Mouse (Mus musculus) limb, embryonic 12.5 days (tissue): ENCODE data around the gene Serhl. TPM values are rescaled to one million over a fixed set of nuclear protein-coding genes. Genes with fewer than 3 reads are reported as not detected.

Experiments
- ATAC-seq: fragments of 200-750 bp; cut with Nextera tagmentation; 2 replicates; pipeline ENCODE4 v1.8.0; 2017; ENCODE audit warnings: low read depth, moderate TSS enrichment; ENCODE audit not compliant: insufficient number of reproducible peaks, insufficient read depth, low FRiP score, low TSS enrichment
- H3K27ac ChIP-seq: fragments of 300-500 bp; sonication (generic); 2 replicates; pipeline ENCODE4 v1.5.1; 2016; ENCODE audit warnings: mild to moderate bottlenecking, moderate library complexity
- H3K27me3 ChIP-seq: fragments of 300-500 bp; sonication (generic); 2 replicates; pipeline ENCODE4 v1.6.1; 2016; ENCODE audit warnings: mild to moderate bottlenecking, moderate library complexity
- H3K36me3 ChIP-seq: fragments of 300-500 bp; sonication (generic); 2 replicates; pipeline ENCODE4 v1.6.1; 2016; ENCODE audit warnings: mild to moderate bottlenecking, moderate library complexity
- H3K4me1 ChIP-seq: fragments of 300-500 bp; sonication (generic); replicated peaks from 2 replicates; pipeline ENCODE4 v1.6.1; 2016
- H3K4me2 ChIP-seq: fragments of 300-500 bp; sonication (generic); 2 replicates; pipeline ENCODE4 v1.6.1; 2016; ENCODE audit warnings: mild to moderate bottlenecking, moderate library complexity
- H3K4me3 ChIP-seq: fragments of 300-500 bp; sonication (generic); replicated peaks from 2 replicates; pipeline ENCODE4 v1.5.1; 2016; ENCODE audit warnings: mild to moderate bottlenecking
- H3K9ac ChIP-seq: fragments of 300-500 bp; sonication (generic); replicated peaks from 2 replicates; pipeline ENCODE4 v1.6.1; 2016; ENCODE audit warnings: mild to moderate bottlenecking, moderate library complexity
- H3K9me3 ChIP-seq: fragments of 300-500 bp; sonication (generic); 2 replicates; pipeline ENCODE4 v1.6.1; 2016; ENCODE audit warnings: mild to moderate bottlenecking, moderate library complexity
- WGBS: fragments of 180-500 bp; shearing (Covaris S2); methylation state at CpG from one replicate; pipeline ENCODE4 v1.1.7; 2016; 5-methylcytosine and 5-hydroxymethylcytosine counted together
- polyA plus RNA-seq: library from polyadenylated mRNA; unstranded; fragments of >200 nt; fragmentation: Nextera tagmentation; extraction: Ambion mirVana; gene quantifications from 2 replicates; pipeline ENCODE4 v1.2.1, GENCODE M21; 2016

The Serhl gene
- polyA plus RNA-seq, 1 experiment from 2014 or later = 61.3 TPM

DNA sequence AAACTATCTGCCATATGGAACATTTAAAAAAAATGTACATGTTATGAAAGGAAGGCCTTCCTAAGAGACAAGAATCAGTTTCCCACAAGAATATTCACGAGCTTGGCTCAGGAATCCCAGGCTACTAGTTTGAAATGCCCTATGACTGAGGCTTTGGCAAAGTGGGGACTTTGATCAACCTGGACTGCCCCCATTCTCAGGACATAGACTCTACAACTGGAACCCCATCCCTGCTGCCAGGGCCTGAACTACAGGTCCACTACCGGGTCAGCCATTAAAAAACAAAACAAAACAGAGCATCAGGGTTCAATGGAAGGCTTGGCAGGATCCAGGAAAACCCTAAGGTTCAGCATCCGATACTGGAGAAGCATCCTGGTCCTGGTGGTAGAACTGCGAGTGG lies 61.4 kb downstream of the Serhl start:
- Histone ChIP-seq H3K27ac (no peak overlapping the region), H3K4me3 (no peak overlapping the region), H3K4me1 (peaks cover 7% of the 10 kb centered on the region; the same call in 1 of the 2 replicates), H3K9ac (no peak overlapping the region), H3K36me3 (peaks cover 42% of the 10 kb centered on the region), H3K4me2 (no peak overlapping the region), H3K9me3 (no peaks in the 10 kb centered on the region), H3K27me3 (no peaks in the 10 kb centered on the region)
- ATAC-seq = no peak
- WGBS = 87% methylated on average over 4 of the region's 4 CpGs

DNA sequence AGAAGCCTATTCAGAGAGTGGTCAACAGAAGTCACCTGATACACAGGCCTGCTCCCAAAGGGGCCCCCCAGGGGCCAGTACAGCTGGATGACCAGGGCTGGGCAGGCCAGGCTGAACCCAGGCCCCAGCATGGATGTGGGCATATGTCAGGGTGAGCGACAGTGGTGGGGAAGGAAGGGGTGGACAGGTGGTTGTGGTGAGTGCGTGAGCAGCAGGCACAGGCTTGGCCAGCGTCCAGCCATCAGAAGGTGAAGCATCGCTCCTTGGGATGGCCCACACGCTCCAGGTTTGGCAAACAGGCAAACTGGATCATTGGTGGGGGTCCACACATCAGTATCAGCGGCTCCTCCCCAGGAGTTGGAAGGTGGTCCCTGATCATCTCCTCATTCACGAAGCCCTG lies 65.0 kb downstream of the Serhl start:
- 96% methylated on average over 7 of the region's 7 CpGs for WGBS
- no peak overlapping the region for H3K4me2 ChIP-seq

DNA sequence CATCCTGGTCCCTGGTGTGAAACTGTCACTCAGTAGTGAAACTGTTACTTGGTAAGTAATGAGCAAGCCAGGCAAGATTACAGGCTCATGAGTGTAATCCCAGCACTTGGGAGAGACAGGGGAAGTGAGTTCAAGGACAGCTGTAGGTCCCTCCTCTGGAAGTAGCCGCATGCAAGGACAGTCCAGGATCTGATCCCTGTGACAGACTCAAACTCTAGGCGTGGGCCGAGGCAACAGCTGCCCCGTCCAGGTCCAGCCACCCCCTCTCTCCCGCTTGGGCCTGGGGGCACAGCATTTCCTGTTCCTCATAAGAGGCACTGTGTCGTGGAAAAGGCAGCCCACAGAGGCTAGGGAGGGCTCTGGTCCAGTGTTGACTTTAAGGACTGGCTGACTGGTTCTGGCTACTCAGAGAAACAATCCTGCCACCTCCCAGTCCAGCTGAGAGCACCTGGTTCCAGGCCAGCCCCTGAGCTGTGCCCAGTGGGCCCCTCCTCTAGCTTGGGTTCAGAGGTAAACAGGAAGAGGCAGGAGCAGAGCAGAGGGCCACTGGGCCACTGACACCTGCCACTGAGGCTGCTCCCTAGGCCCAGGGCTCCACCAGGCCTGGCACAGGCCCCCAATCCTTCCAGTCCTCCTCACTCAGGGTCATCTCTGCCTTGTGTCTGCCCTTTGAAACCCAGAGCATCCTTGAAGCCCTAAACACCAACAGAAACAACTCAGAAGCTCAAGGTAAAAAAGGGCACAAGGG lies 66.5 kb downstream of the Serhl start:
- Histone ChIP-seq H3K9me3 (no peaks in the 10 kb centered on the region), H3K36me3 (peaks cover 68% of the 10 kb centered on the region), H3K4me2 (no peak overlapping the region), H3K27me3 (no peaks in the 10 kb centered on the region), H3K9ac (no peak overlapping the region; the same call in 1 of the 2 replicates), H3K4me1 (no peaks in the 10 kb centered on the region), H3K4me3 (no peak overlapping the region), H3K27ac (no peak overlapping the region)
- 61% methylated on average over 6 of the region's 6 CpGs for WGBS
- ATAC-seq = no peak

More for the DNA sequence above, 65.0 kb downstream of the Serhl start:
- ATAC-seq = no peak
- Histone ChIP-seq H3K27me3 (no peaks in the 10 kb centered on the region), H3K27ac (no peak overlapping the region), H3K4me1 (no peaks in the 10 kb centered on the region), H3K36me3 (peaks cover 53% of the 10 kb centered on the region), H3K4me3 (no peak overlapping the region), H3K9me3 (no peaks in the 10 kb centered on the region), H3K9ac (no peak overlapping the region)

DNA sequence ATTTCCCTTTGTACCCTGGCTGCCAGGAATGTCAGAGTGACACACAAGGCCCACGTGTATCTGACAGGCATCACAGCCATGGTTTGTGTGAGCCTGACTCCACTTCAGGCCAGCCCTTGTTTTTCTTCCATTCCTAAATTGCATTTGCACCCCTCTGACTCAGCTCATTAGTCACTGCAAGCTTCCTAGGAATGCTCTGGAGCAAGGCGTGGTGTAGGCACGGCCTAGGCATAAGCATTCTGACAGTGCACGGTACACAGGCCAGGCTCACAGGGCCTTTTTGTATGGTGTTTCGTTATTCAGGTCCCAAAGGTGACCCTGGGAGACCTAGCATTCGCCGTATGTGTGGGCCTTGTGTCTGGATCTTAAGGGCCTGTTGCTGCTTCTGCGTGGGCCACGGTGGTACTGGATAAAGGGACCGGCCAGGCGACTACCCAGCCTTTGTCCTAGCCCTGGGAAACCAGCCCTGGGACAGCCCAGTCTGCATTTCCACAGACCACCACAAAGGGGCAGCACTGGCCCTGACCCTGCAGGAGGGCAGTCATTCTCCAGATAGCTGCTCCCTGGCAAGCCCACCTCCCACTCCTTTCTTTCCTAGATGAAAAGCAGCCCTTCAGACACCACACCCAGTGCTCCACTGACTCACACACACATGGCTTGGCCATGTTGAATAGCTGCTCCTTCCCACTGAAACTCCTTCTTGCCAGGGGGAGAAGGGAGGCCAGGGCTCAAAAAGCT lies 67.8 kb downstream of the Serhl start:
- Histone ChIP-seq H3K4me3 (no peak overlapping the region), H3K27me3 (no peaks in the 10 kb centered on the region), H3K9ac (no peak overlapping the region), H3K4me2 (no peak overlapping the region), H3K9me3 (no peaks in the 10 kb centered on the region), H3K36me3 (peaks cover 81% of the 10 kb centered on the region), H3K27ac (no peak overlapping the region), H3K4me1 (no peaks in the 10 kb centered on the region)
- ATAC-seq = no peak
- 75% methylated on average over 11 of the region's 11 CpGs for WGBS

DNA sequence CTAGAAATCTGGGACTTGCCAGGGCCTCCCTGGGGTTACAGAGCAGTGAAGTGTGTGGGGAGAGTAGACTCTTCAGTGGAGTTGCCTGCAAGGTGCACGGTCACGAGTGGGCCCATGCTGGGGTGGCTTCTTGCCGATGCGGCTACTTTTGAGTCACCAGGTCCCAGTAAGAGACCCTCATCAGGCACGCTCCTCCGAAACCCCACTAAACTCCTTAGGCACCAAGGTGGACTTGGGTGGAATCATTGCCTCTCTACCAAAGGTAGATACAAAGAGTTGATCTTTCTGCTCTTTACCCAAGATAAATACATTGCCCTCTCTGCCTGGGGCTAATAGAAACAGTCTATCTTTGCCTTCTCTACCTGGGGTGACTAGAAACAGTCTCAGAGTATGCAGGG lies 68.4 kb downstream of the Serhl start:
- Histone ChIP-seq H3K4me1 (no peaks in the 10 kb centered on the region), H3K9ac (no peak overlapping the region), H3K4me3 (no peak overlapping the region), H3K9me3 (no peaks in the 10 kb centered on the region), H3K27ac (no peak overlapping the region), H3K4me2 (no peak overlapping the region), H3K27me3 (no peaks in the 10 kb centered on the region), H3K36me3 (peaks cover 86% of the 10 kb centered on the region)
- ATAC-seq = no peak
- 97% methylated on average over 6 of the region's 6 CpGs for WGBS

DNA sequence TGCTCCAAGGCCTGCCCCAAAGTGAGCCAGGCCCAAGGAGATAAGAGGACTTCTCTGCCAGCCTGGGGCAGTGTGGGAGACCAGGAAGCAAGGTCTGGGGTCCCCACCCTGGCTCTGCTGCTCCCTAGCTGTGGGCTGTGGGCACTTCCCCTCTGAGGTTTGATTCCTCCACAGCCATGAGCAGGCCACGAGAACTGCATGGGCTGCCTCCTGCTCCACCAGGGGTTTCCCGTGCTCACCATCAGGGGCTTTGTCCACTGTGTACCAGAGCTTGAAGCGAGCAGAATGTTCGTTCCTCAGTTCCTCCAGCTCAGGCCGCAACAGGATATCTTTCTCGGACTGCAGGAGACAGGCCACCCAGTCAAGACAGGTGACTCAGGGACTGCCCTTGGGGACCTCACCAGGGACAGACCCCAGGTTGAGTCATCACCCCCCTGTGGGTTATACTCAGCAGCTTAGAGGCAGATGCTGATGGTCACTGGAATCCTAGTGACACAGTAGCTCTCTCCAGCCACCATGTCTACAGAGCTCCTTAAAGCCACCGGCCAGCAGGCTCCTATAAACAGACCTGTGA lies 69.4 kb downstream of the Serhl start:
- Histone ChIP-seq H3K9me3 (no peaks in the 10 kb centered on the region), H3K4me3 (no peak overlapping the region), H3K4me2 (no peak overlapping the region), H3K36me3 (peaks cover 84% of the 10 kb centered on the region), H3K9ac (no peak overlapping the region), H3K27me3 (no peaks in the 10 kb centered on the region), H3K4me1 (no peaks in the 10 kb centered on the region), H3K27ac (no peak overlapping the region)
- ATAC-seq = no peak
- 92% methylated on average over 7 of the region's 7 CpGs for WGBS

DNA sequence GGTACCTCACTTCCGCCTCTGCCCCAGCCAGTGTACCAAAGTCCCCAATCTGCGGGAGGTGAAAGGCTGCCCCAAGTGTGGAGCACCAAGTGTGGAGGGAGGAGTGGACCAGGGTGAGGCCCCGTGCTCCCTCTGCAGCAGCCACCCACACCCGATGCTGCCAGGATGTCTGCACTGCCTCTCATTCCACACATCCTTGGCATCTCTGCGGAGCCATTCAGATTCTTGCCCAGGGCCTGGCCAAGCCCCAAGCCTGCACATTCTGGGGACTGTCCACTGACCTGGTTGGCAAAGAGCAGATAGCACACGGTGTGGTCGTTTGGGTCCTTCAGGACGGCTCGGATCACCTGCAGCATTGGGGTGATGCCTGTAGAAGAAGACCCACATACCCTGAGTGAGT lies 70.5 kb downstream of the Serhl start:
- H3K4me2 ChIP-seq = no peak overlapping the region
- 95% methylated on average over 9 of the region's 9 CpGs for WGBS
- no peak overlapping the region for H3K4me3 ChIP-seq
- peaks cover 79% of the 10 kb centered on the region for H3K36me3 ChIP-seq
- no peak overlapping the region for H3K9ac ChIP-seq
- H3K27ac ChIP-seq = no peak overlapping the region
- no peaks in the 10 kb centered on the region for H3K4me1 ChIP-seq
- H3K9me3 ChIP-seq = no peaks in the 10 kb centered on the region
- no peak for ATAC-seq
- H3K27me3 ChIP-seq = no peaks in the 10 kb centered on the region

DNA sequence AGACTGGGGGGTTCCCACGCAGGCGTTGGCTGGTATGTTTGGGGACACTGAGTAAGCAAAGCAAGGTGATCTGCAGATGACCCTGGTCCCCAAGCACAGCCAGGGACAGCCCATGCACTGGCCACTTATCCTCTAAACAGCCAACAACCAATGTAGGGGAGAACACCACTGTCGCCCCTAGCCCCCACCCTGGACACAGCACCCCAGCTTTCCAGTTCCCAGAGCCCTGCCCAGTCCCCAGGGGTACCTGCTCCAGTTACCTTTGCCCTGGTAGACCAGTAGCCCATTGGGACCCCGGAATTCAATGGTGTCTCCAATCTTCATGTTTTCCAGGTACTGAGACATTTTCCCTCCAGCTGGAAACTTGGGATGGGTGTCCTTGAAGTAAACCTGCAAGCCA lies 71.3 kb downstream of the Serhl start:
- Histone ChIP-seq H3K4me2 (no peak overlapping the region), H3K9ac (no peak overlapping the region), H3K4me3 (no peak overlapping the region), H3K27me3 (no peaks in the 10 kb centered on the region), H3K9me3 (no peaks in the 10 kb centered on the region), H3K36me3 (peaks cover 85% of the 10 kb centered on the region), H3K27ac (no peak overlapping the region), H3K4me1 (no peaks in the 10 kb centered on the region)
- no peak for ATAC-seq
- 95% methylated on average over 4 of the region's 4 CpGs for WGBS

DNA sequence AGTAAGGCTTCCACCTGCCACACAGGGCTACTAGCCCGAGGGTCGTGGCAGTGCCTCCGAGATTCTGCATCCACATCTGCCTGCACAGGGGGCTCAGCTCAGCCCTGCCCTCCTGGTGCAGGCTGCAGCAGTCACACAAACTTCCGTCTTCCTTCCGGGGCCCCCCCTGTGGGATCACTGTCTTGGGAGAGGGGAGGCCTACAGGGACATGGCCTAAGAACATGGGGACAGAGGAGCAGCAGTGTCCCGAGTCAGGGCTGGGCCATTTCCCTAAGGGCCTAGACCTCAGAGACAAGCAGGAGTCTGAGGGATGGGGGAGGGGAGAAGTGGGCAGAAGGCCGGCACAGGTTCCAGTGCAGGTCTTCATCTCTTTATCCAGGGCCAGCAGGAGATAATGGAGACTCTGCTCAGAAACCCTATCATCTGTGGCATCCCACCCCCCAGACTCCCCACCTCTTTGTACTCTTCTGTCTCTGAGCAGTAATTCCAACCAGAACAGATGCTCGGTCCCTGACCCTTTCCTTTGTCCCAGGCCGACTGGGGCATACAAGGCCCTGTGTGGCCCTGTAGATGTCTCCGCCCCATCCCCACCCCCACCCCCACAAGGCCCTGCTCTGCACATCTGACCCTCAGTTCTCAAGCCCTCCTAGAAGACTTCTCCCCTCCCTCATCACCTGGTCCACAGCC lies 71.9 kb downstream of the Serhl start:
- no peaks in the 10 kb centered on the region for H3K9me3 ChIP-seq
- H3K27me3 ChIP-seq = no peaks in the 10 kb centered on the region
- H3K9ac ChIP-seq = no peak overlapping the region
- ATAC-seq = no peak
- no peak overlapping the region for H3K4me3 ChIP-seq
- H3K27ac ChIP-seq = no peak overlapping the region
- 64% methylated on average over 10 of the region's 10 CpGs for WGBS
- peaks cover 84% of the 10 kb centered on the region for H3K36me3 ChIP-seq
- H3K4me1 ChIP-seq = no peaks in the 10 kb centered on the region
- no peak overlapping the region for H3K4me2 ChIP-seq

DNA sequence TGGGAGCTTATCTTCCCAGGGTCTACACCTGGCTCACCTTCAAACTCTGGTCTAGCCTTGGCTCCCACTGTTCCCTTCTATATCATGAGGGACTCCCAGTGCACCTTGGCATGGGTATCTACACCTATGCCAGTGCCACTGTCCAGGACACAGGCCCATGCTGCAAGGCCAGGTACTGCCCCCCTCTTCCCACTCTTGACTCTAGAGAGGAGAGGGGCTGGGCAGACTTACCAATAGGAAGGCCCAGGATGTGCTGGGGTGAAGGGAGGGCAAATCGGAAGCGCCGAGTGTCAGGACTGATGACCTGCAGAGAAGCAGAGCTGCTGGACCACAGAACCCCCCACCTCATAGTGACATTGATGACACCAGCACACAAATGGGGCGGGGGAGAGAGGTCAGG lies 72.7 kb downstream of the Serhl start:
- Histone ChIP-seq H3K27me3 (no peaks in the 10 kb centered on the region), H3K36me3 (peaks cover 80% of the 10 kb centered on the region), H3K4me3 (no peak overlapping the region), H3K27ac (no peak overlapping the region), H3K4me2 (no peak overlapping the region), H3K9ac (no peak overlapping the region), H3K4me1 (no peaks in the 10 kb centered on the region), H3K9me3 (no peaks in the 10 kb centered on the region)
- 100% methylated on average over 4 of the region's 4 CpGs for WGBS
- no peak for ATAC-seq

DNA sequence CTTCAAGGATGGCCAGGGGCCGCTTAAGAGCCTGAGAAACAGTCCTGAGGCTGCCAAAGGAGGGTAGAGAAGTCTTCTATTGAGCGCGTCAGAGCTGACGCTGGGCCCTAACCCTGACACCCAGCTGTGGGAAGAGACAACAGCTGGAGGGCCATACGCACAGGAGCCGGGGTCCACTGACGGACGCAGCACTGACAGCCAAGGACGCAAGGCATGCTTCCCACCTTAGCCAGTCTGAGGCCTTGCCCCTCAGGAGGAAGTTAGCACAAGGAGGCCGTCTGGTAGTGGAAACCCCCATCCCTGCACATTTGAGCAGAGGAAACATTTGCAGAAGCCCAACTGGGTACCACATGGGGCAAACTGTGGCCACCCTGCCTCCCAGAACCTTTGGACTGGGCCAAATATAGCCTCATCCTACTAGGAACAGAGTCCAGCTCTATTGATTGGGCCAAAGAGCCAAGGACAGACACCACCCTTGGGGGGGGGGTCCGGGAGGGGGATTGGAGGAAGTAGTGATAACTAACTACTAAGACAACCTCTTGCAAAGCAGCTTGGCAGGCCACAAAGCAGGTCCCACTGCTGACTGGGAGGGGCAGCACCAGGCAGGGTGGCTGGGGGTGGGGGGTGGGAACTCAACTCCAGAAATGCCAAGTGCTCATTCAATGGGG lies 73.6 kb downstream of the Serhl start:
- Histone ChIP-seq H3K9me3 (no peaks in the 10 kb centered on the region), H3K9ac (no peak overlapping the region), H3K27me3 (no peaks in the 10 kb centered on the region), H3K4me1 (no peaks in the 10 kb centered on the region), H3K27ac (no peak overlapping the region), H3K4me2 (no peak overlapping the region), H3K36me3 (peaks cover 71% of the 10 kb centered on the region), H3K4me3 (no peak overlapping the region)
- no peak for ATAC-seq
- 90% methylated on average over 11 of the region's 11 CpGs for WGBS
